Mouse (Mus musculus) hindlimb bud, embryonic 11.5 days (tissue): ENCODE data around the gene Gpr33.

ENCODE experiments used
- DNase-seq: peaks from one replicate; pipeline ENCODE4 v3.0.0-alpha.2; 2012; ENCODE audit warnings: low read depth, low spot score; ENCODE audit errors: extremely low spot score

Gene Gpr33

GRCm38 (mm10) chr12:52027963-52028362 lies at the start of gene Gpr33:
TSS of gene Gpr33 (minus strand) at chr12:52028063.
- DNase-seq, result no peak

GRCm38 (mm10) chr12:52049324-52049723 lies 21.5 kb upstream of the Gpr33 start:
- no peak for DNase-seq

DNA sequence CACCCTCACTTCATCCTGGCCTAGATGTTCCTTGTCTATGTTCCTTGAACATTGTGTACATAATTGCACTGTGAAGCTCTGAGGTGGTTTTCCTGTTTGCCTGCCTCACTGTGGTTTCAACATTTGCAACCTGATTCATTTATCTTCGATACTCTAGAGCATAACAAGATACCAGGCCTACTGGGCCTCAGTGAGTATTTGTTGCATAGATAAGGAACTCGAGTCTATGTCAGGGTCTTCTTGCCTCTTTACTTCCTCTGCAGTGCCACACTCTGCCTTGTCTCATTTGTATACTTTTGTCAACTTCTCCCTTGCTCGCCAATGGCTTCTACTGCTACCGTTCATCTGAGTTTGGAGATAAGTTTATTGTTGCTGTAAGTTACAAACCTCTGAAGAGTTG lies 18.5 kb upstream of the Gpr33 start:
- DNase-seq, result no peak

DNA sequence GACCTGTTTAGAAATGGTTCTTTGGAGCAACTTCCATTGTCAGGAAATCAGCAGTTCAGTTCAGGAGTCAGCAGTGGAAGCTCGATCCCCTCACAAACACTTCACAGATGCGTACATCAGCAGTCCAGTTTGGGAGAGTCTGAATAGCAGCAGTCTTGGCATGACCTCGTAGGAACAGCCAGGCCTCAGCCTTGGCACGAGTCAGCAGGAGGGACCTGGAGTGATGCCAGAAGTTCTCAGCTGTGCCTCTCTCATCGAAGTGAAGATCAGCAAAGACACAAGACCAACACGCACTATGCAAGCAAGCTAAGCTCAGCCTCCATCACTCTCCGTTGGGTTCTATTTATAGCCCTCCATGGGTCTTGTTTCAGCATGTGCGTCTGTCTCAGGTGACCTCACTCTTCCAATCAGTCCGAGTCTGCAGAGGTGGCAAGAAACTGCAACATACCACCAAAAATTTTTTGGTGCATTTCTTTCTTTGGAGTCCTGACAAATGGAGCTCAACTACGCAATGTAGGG lies 15.0 kb upstream of the Gpr33 start:
- DNase-seq, result no peak

DNA sequence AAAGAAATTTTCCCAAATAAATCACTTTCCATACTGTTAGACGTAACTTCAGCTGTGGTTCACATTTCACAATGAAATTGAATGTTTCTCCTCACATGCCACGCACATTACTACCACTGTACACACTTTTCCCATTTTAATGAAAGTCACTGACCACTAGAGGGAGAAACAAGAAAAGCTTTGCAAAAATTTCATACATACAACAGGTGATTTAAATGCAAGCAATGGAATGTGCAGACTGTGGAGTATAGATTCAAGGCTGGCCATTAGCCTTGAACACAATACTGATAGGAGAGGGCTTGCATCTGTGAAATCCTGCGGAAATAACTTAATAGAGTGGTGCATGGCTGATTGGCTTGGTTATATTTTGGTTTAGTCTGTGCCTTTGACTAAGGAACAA lies 10.5 kb upstream of the Gpr33 start:
- DNase-seq, result peak; percentile 52

DNA sequence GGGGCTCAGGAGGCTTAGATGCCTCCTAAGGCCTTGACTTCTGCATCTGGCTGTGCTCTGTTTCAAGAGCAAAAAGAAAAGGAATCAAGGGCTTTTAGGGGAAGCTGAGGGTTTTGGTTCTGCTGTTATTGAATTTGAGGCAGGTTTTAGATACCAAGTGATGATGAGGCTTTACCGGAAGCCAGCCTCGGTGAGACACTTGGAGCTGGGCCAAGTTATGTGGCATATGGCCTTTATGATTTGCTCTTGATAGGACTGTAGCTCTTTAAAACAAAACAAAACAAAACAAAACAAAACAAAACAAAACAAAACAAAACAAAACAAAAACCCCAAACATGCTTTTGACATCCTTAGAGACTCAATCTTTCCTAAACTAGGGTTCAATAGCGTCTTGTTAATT lies 7.1 kb upstream of the Gpr33 start:
- DNase-seq, result no peak

DNA sequence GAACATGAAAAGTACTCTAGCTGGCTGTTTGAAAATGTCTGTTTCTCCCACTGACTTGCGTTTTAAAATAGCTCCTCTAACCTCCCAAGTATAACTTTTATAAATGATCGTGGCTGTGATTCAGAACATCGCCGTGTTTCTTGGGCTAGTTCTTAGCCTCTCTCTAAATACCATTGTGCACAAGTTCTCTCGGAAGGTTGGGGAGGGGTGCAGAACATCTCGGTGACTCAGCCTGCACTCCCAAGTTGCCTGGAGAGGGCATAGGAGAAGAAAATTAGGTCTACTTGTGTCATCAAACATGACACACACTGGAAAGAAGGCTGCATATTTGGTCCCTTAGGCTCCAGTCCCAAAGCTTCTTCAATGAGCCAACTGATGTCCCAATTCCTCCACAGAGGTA lies 4.4 kb upstream of the Gpr33 start:
- DNase-seq, result no peak

DNA sequence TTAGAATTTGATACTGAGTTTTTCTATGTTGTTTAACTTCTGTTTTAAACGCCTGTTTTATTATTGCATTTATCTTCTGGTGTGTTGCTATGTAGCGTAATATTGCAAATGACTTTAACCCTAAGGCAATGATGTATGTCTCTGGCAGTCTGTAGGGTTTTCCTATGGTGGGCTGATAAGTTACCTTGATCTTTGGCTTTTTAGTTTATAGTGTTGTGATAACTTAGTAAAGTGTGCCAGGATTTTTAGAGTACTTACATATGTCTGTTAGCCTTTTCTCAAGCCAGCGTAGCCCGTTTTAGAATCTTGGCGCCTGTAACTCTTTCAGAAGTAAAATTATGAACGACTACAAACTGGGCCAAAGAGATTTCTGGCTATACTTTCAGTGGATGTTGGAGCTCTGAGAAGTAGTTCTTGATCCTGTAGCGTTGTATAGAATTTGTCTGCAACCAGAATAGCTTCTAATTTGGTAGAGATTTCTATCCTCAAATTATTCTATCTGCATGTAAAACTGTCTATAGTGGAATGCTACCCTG lies 13.3 kb downstream of the Gpr33 start:
- no peak for DNase-seq

- DNase-seq, result no peak
Observed at GRCm38 (mm10) chr12:52014044-52014443, 13.8 kb downstream of the Gpr33 start.

DNA sequence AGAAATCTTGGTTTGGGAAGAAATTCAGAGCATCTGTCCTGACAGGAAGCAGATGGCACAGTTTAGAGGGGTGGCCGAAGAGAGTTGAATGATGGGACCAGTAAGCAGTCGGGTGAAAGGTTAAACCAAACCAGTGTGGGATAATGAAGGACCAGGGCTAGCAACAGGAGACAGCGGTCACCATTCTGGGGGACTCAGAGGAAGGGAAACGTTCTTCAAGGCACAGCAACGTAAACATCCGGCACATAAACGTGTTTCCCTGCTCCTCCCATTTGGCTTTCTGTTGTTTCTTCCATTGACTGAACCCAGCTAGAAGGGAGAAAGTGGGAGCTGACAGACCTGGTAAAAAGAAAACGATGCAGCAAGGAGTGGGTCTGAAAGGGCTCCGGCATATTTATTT lies 14.6 kb downstream of the Gpr33 start:
- DNase-seq, result no peak

DNA sequence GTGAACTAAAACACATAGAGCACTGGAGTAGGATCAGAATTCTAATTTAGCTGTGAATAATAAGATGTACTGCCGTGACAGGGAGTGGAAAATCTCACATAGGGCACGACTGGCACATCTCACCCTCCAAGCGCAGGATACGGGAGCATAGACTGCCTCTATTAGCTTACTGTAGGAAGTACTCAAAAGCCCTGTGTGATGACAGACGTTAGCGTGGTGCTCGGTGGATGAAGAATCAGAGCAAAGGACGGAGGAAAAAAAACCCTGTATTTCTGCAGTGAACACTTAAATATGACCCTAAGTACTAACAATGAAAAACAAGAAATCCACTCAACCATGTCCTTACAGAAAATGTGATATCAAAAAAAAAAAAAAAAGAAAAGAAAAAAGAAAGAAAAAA lies 15.7 kb downstream of the Gpr33 start:
- no peak for DNase-seq

DNA sequence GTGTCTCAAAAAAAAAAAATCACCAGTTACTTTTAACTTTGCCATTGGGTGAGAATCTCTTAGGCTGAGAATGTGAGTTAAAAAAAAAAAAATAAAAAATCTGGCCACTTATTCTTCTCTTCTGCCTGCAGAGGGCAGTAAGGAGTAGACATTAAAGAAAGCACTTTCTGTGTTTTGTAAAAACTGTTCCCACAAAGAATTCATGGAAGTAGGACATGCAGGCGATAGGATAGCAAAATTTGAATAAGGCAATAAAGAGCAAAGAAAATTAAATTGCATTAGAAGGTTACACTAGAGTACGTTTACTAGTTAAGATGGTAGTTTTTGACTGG lies 17.3 kb downstream of the Gpr33 start:
- no peak for DNase-seq

DNA sequence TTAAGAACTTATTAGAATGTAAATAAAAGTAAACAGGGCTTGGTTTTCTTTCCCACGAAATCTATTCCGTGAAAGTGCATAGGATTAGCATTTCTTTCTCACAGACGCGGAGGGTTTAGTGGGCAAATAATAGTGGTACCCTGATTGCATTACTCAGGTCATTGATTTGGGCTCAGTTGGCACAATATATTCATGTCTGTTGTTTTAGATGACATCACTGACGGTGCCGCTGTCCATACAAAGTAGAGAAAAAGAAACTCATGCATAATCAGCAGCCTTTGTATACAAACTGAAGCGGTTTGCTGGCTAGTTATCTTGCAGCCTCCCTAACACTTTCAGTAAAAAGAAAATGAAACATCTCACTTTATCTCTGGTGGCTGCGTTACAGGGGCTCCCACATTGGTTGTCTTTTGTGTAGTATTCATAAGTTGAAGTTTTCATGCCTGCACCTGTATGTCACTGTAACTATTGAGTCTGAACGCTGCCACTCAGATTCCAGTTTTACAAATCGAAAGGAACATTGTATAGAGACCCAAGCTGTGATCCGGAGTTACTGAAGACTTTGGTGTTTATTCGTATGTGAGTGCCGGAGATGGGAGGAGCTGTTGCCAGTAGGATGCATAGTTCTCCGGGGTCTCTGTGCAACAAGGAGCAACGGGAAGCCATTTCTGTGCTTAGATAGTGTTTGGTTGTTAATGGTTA lies 17.8 kb downstream of the Gpr33 start:
- no peak for DNase-seq

GRCm38 (mm10) chr12:52006633-52006994 lies 21.2 kb downstream of the Gpr33 start:
- no peak for DNase-seq

- DNase-seq, result peak; percentile 82
Observed at GRCm38 (mm10) chr12:52005877-52006632, 21.8 kb downstream of the Gpr33 start, which contains the start of gene Dtd2. TSS of gene Dtd2 (minus strand) at chr12:52006501.

GRCm38 (mm10) chr12:52002746-52003145 lies 25.1 kb downstream of the Gpr33 start:
- DNase-seq, result no peak

GRCm38 (mm10) chr12:52001544-52001943 lies 26.3 kb downstream of the Gpr33 start:
- no peak for DNase-seq

DNA sequence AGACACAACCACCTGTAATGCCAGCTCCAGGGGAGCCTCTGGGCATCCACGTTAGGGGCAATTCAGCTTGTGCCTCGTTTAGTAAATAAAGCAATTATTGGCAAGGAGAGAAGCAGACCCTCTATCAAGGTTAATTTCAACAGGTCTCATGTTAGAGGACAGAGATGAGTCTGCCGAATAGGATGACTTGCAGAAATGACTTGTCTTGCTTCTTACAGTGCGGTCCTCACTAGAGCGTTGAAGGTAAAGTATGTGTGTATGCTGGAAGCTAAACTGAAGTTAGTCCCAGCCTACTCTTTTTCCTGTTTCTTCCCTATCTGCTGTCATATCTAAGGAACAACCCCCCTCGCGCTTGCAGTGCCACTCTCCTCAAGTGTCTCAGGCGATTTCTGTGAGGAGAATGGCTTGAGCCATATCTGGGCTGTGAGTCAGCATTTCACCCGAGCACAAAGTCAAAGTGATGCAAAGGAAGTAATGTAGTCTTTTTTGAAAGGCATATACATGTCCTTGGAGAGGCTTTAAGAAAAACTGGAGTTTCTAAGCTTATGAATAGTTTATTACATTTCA lies 29.4 kb downstream of the Gpr33 start:
- DNase-seq, result no peak

GRCm38 (mm10) chr12:51995738-51996536 lies 31.9 kb downstream of the Gpr33 start:
- DNase-seq, result no peak

GRCm38 (mm10) chr12:51990629-51991028 lies 37.2 kb downstream of the Gpr33 start:
- no peak for DNase-seq

- no peak for DNase-seq
Observed at GRCm38 (mm10) chr12:51988536-51988935, 39.3 kb downstream of the Gpr33 start.
